Mouse (Mus musculus): ENCODE measurements at regions not wholly inside any gene's neighbourhood (a gene's known extent, or its start where the extent isn't known, plus 50 kb on each side); places are given as distances from the start of the nearest gene placed in this dataset.
A peak's percentile ranks its signal among the peaks of the same experiment; 100 is the strongest.
"Not testable (repeated sequence)": the region's sequence is repeated elsewhere in the genome, so short reads cannot be mapped to it uniquely, and the experiment has no call there.

DNA sequence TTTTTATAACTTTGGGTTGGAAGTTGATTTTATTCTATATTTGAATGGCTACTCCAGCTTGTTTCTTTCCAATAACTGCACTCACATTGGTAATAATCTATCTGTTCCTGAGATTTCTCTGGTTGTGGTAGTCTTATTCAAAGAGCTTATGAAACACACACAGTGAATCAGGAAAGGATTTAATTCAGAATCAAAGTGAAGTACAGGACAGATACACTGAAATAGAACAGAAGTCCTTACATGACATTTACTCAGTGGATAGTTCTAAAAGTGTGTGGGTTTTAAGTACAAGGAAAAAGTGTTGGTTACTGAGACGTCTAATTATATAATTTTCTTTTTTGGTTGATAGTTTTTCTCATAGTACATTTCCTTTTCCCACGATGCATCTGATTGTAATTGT is 859.7 kb downstream of the Rpia start:
- intact Hi-C loops (cut with DNase I), result no loop called here
- DNase-seq (ENCODE audit: low spot score in 2 of 2), result no peak

DNA sequence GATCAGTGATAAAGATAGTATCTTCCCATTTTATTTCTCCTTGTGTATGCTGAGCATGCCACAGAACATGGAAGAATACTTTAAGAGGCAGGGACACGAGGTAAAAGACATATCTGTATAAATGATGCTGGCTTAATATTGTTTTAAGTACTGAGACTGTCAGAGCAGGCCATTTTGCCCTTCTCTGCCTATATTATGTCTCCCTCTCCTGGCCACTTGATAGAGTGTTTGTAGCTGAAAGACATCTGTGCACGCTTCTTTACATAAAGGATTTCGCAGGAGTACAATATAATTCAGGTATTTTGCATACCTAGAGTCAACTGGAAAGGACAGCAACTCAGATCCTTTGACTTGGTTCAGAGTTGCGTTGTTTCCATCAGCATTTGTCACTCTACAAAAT is 877.3 kb downstream of the Rpia start:
- no peak for DNase-seq (ENCODE audit: low spot score in 2 of 2)
- intact Hi-C loops (cut with DNase I), result no loop called here

DNA sequence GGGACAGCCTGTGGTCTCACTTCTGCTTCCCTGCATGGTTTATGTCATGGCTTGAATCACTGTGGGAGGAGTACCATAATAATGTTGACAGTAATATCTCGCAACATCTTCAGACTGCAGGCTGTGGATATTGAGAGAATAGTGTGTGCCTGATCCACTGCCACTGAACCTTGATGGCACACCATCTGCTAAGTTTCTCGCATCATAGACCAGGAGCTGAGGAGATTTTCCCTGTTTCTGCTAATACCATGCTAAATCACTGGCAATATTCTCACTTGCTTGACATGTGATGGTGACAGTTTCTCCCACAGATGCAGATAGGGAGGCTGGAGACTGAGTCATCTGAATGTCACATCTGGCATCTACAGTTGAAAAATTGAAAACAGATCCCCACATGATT is 912.7 kb downstream of the Rpia start:
- intact Hi-C loops (cut with DNase I), result no loop called here
- no peak for DNase-seq (ENCODE audit: low spot score in 2 of 2)

- intact Hi-C loops (cut with DNase I); DNase-seq (ENCODE audit: low spot score in 2 of 2): not testable (repeated sequence)
Observed at GRCm38 (mm10) chr6:69858631-69859030, 933.4 kb downstream of the Rpia start.

GRCm38 (mm10) chr6:69828640-69829039 is 963.4 kb downstream of the Rpia start:
- peak in 1 of 2 experiments; percentile 4 for DNase-seq (ENCODE audit: low spot score in 2 of 2)
- intact Hi-C loops (cut with DNase I), result not testable (repeated sequence)

DNA sequence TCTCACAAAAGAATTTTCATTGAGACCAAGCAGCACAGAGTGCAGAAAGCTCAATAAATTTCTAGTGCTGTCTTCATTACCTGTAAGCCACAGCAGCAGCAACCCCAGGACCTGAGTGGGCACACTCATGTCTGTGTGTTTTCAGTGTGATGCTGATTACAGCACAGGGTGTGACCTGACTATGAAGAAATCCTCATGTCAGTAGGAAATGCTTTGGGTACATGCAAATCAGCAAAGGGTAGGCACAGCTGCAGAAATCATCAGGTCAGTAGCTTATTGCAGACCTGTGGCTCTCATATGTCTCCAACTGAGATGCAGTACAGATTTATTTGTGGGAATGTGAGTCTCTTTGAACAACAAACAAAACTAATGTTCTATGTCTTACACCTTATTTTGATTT is 977.1 kb downstream of the Rpia start:
- intact Hi-C loops (cut with DNase I); DNase-seq (ENCODE audit: low spot score in 2 of 2): not testable (repeated sequence)

- intact Hi-C loops (cut with DNase I); DNase-seq (ENCODE audit: low spot score in 2 of 2): not testable (repeated sequence)
Observed at GRCm38 (mm10) chr6:69814373-69814772, 977.7 kb downstream of the Rpia start.

GRCm38 (mm10) chr6:69780330-69780729 is 1011.7 kb downstream of the Rpia start:
- DNase-seq (ENCODE audit: low spot score in 2 of 2); intact Hi-C loops (cut with DNase I): not testable (repeated sequence)

DNA sequence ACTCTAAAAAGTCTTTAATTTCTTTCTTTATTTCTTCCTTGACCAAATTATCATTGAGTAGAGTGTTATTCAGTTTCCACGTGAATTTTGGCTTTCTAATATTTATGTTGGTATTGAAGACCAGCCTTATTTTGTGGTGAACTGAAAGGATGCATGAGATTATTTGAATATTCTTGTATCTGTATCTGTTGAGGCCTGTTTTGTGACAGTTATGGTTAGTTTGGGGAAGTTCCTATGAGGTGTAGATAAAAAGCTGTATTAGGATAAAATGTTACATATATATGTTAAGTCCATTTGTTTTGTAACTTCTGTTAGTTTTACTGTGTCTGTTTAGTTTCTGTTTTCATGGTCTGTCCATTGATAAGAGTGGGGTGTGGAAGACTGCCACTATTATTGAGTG is 1014.7 kb downstream of the Rpia start:
- intact Hi-C loops (cut with DNase I); DNase-seq (ENCODE audit: low spot score in 2 of 2): not testable (repeated sequence)

DNA sequence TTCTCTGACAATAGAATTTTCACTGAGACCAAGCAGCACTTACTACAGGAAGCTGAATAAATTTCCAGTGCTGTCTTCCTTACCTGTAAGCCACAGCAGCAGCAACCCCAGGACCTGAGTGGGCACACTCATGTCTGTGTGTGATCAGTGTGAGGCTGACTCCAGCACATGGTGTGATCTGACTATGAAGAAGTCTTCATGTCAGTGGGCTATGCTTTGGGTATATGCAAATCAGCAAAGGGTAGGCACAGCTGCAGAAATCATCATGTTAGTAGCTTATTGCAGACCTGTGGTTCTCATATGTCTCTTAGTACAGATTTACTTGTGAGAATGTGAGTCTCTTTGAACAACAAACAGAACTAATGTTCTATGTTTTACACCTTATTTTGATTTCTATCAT is 1027.2 kb downstream of the Rpia start:
- DNase-seq (ENCODE audit: low spot score in 2 of 2), result no peak
- intact Hi-C loops (cut with DNase I), result no loop called here

DNA sequence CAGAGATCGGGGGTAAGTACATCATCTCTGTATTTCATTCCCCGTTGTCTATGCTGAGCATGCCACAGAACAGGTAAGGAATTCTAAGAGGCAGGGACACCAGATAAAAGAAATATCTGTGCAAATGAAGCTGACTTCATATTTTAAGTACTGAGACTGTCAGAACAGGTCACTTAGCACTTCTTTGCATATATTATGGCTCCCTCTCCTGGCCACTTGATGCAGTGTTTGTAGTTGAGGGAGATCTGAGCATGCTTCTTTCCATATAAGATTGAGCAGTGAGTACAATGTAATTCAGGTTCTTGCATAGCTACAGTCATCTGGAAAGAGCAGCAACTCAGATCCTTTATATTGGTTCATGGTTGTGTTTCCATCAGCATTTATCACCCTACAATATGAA is 1033.4 kb downstream of the Rpia start:
- no peak for DNase-seq (ENCODE audit: low spot score in 2 of 2)
- intact Hi-C loops (cut with DNase I), result no loop called here

DNA sequence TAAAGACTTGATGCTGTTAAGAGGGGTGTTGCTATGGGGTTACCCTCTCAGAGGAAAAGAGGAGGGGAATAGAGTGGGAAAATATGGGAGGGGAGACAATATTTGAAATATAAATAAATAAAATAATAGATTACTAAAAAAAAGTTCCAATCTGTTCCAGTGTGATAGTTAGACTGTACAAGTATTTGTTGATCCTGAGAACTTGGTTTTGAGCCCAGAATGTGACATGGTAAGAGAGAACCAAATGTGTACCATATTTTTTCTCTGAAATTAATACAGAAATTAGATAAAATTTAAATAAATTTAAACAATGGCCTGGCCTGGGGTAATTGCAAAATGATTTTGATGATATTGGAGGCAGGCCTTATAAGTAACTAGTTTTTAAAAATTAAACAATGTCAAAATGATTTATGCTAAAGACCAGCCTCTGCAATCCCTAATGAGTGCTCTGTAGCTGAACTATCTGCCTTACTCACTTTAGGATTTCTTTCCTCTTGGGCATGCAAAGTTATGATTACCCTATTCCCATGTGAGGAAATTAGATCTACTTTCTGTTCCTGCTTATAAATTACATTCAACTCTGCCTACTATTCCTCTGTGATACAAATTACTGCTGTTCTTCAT is 1052.9 kb downstream of the Rpia start:
- DNase-seq (ENCODE audit: low spot score in 2 of 2), result no peak
- intact Hi-C loops (cut with DNase I), result no loop called here

GRCm38 (mm10) chr6:69732866-69733265 is 1059.2 kb downstream of the Rpia start:
- intact Hi-C loops (cut with DNase I); DNase-seq (ENCODE audit: low spot score in 2 of 2): not testable (repeated sequence)

DNA sequence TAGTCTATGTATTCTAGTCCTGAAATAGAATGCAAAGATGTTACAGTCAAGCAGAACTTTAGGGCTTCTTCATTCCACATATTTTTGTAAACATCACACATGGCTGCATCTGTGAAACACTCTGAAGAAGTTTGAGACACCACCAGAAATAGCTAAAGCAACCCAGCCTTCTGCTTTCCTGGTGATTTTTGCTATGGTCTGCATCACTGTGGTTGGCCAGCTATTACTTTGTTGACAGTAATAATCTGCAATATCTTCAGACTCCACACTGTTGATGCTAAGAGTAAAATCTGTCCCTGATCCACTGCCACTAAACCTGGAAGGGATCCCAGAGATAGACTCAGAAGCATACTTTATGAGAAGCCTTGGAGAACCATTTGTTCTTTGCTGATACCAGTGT is 1065.7 kb downstream of the Rpia start:
- DNase-seq (ENCODE audit: low spot score in 2 of 2), result no peak

GRCm38 (mm10) chr6:69702813-69703212 is 1089.2 kb downstream of the Rpia start:
- DNase-seq (ENCODE audit: low spot score in 2 of 2); intact Hi-C loops (cut with DNase I): not testable (repeated sequence)

More for the DNA sequence above, 1065.7 kb downstream of the Rpia start:
- intact Hi-C loops (cut with DNase I), result no loop called here

DNA sequence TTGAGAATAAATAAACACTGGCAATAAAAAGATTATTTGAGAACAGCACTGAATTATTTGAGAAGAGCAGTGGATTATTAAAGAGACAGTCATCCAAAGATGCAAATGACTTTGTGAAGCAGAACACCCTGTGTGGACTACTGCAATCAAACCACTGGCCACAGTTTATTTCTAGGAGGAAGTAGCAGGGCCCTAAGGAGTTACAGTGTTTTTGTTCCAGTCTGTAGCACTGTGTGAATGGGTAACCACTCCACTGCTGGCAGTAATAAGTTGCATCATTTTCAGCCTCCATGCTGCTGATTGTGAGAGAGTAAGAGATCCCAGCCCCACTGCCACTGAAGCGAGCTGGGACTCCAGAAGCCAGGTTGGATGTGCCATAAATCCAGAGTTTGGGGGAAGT is 1110.9 kb downstream of the Rpia start:
- intact Hi-C loops (cut with DNase I), result no loop called here
- no peak for DNase-seq (ENCODE audit: low spot score in 2 of 2)

DNA sequence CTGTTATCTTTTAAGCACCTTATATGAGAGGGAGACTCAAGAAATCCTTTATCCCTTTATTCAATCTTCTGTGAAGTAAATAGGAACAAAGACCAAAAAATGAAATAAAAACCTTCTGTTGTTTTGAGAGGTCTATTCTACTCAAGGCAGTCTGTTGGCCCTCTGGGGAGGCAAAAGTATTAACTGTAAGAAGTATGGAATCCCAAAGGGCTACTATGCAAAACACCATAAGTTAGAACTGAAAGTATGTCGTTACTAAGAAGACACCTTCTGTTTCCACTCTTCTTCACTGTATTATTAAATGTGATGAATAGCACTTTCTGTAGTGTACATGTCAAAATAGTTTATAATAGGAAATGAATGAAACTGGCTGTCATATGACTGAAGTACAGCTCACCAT is 1129.6 kb downstream of the Rpia start:
- intact Hi-C loops (cut with DNase I); DNase-seq (ENCODE audit: low spot score in 2 of 2): not testable (repeated sequence)
